Mouse (Mus musculus): ENCODE measurements at regions not wholly inside any gene's neighbourhood (a gene's known extent, or its start where the extent isn't known, plus 50 kb on each side); places are given as distances from the start of the nearest gene placed in this dataset.

- peak; percentile 20 for DNase-seq
Measured at GRCm38 (mm10) chr5:112110306-112110969, 141.9 kb downstream of the Cryba4 start.

GRCm38 (mm10) chr5:112120766-112121165 is 131.6 kb downstream of the Cryba4 start:
- no peak for DNase-seq

GRCm38 (mm10) chr5:112121554-112121953 is 130.8 kb downstream of the Cryba4 start:
- no peak for DNase-seq

GRCm38 (mm10) chr5:112122581-112122980 is 129.7 kb downstream of the Cryba4 start:
- peak; percentile 28 for DNase-seq

- DNase-seq: no peak
Measured at GRCm38 (mm10) chr5:112127171-112127570, 125.1 kb downstream of the Cryba4 start.

GRCm38 (mm10) chr5:112132746-112133145 is 119.6 kb downstream of the Cryba4 start:
- no peak for DNase-seq

GRCm38 (mm10) chr5:112133688-112134573 is 118.4 kb downstream of the Cryba4 start:
- DNase-seq: no peak

- DNase-seq: no peak
Measured at GRCm38 (mm10) chr5:112136646-112137045, 115.7 kb downstream of the Cryba4 start.

GRCm38 (mm10) chr5:112138246-112138645 is 114.1 kb downstream of the Cryba4 start:
- DNase-seq: no peak

- no peak for DNase-seq
Measured at GRCm38 (mm10) chr5:112142731-112143130, 109.6 kb downstream of the Cryba4 start.

GRCm38 (mm10) chr5:112143993-112144621 is 108.2 kb downstream of the Cryba4 start:
- no peak for DNase-seq

- DNase-seq: peak; percentile 91
Measured at GRCm38 (mm10) chr5:112153675-112154085, 98.6 kb downstream of the Cryba4 start.

- no peak for DNase-seq
Measured at GRCm38 (mm10) chr5:112154650-112155049, 97.7 kb downstream of the Cryba4 start.

- no peak for DNase-seq
Measured at GRCm38 (mm10) chr5:112155051-112155450, 97.3 kb downstream of the Cryba4 start.

GRCm38 (mm10) chr5:112156005-112156404 is 96.3 kb downstream of the Cryba4 start:
- DNase-seq: peak; percentile 55

- DNase-seq: peak; percentile 29
Measured at GRCm38 (mm10) chr5:112166410-112167175, 85.7 kb downstream of the Cryba4 start.

- DNase-seq: no peak
Measured at GRCm38 (mm10) chr5:112167790-112168189, 84.5 kb downstream of the Cryba4 start.

GRCm38 (mm10) chr5:112171325-112171724 is 81.0 kb downstream of the Cryba4 start:
- no peak for DNase-seq

GRCm38 (mm10) chr5:112179213-112180057 is 72.9 kb downstream of the Cryba4 start:
- peak; percentile 60 for DNase-seq

- DNase-seq: peak; percentile 59
Measured at GRCm38 (mm10) chr5:112182775-112183174, 69.5 kb downstream of the Cryba4 start.

- DNase-seq: no peak
Measured at GRCm38 (mm10) chr5:112195667-112196066, 56.7 kb downstream of the Cryba4 start.
